Mouse (Mus musculus) kidney, embryonic 16.5 days (tissue): ENCODE results near the gene Cacna1f. TPM values are rescaled to one million over a fixed set of nuclear protein-coding genes. Genes with fewer than 3 reads are reported as not detected.
A peak's percentile ranks its signal among the peaks of the same experiment; 100 is the strongest.

ENCODE experiments used
- ATAC-seq: fragments of 200-750 bp; cut with Nextera tagmentation; 2 replicates; pipeline ENCODE4 v1.8.0; 2017; ENCODE audit warnings: moderate TSS enrichment; ENCODE audit not compliant: low FRiP score, low TSS enrichment
- H3K27ac ChIP-seq: fragments of 300-500 bp; sonication (generic); 2 replicates; pipeline ENCODE4 v1.5.1; 2014; ENCODE audit warnings: low read length
- H3K27me3 ChIP-seq: fragments of 300-500 bp; sonication (generic); 2 replicates; pipeline ENCODE4 v1.6.1; 2014; ENCODE audit warnings: low read length, control low read depth, mixed read lengths; ENCODE audit not compliant: insufficient read depth
- H3K36me3 ChIP-seq: fragments of 300-500 bp; sonication (generic); 2 replicates; pipeline ENCODE4 v1.6.1; 2014; ENCODE audit warnings: low read length, control low read depth, mixed read lengths; ENCODE audit not compliant: insufficient read depth
- H3K4me1 ChIP-seq: fragments of 300-500 bp; sonication (generic); 2 replicates; pipeline ENCODE4 v1.6.1; 2014; ENCODE audit warnings: low read length, control low read depth, mixed read lengths; ENCODE audit not compliant: insufficient read depth
- H3K4me2 ChIP-seq: fragments of 300-500 bp; sonication (generic); replicated peaks from 2 replicates; pipeline ENCODE4 v1.6.1; 2014; ENCODE audit warnings: low read depth, low read length
- H3K4me3 ChIP-seq: fragments of 300-500 bp; sonication (generic); 2 replicates; pipeline ENCODE4 v1.5.1; 2014; ENCODE audit warnings: mild to moderate bottlenecking, low read length
- H3K9ac ChIP-seq: fragments of 300-500 bp; sonication (generic); replicated peaks from 2 replicates; pipeline ENCODE4 v1.6.1; 2014; ENCODE audit warnings: low read length
- H3K9me3 ChIP-seq: fragments of 300-500 bp; sonication (generic); 2 replicates; pipeline ENCODE4 v1.6.1; 2016; ENCODE audit warnings: low read length, control low read depth
- WGBS: fragments of 180-500 bp; shearing (Covaris S2); extraction: QIAGEN DNeasy Blood & Tissue Kit; methylation state at CpG from one replicate; pipeline ENCODE4 v1.1.7; 2014; 5-methylcytosine and 5-hydroxymethylcytosine counted together
- polyA plus RNA-seq: library from polyadenylated mRNA; unstranded; fragments of >200 nt; fragmentation: Nextera tagmentation; extraction: Ambion mirVana; gene quantifications from 2 replicates; pipeline ENCODE4 v1.2.1, GENCODE M21; 2015

The Cacna1f gene
- polyA plus RNA-seq, 1 experiment from 2014 or later: 0.09 TPM

DNA sequence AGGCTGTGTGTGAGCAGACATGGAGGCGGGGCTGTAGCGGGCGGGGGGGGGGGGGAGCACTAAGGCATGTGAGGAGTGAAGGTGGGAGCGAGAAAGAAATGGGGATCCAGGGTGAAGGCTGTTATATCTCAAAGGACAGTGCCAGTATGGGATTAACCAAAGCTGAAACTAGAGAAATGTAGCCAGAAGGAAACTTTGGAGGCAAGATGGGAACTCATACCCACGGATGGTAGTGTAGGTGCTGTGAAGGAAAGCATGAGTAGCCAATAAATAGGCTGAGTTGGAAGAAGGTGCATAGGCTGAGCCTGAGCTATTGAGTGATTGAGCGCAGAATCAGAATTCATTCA is 32.0 kb upstream of the Cacna1f start:
- Histone ChIP-seq H3K4me2 (peak overlapping the region; percentile 60), H3K27ac (no peak overlapping the region), H3K9me3 (no peaks in the 10 kb centered on the region; the same call in 1 of the 2 replicates), H3K9ac (no peak overlapping the region), H3K27me3 (no peaks in the 10 kb centered on the region), H3K36me3 (no peaks in the 10 kb centered on the region), H3K4me3 (peak overlapping the region; percentile 61), H3K4me1 (peaks cover 24% of the 10 kb centered on the region)
- no peak for ATAC-seq
- 28% methylated on average over 4 of the region's 6 CpGs for WGBS

DNA sequence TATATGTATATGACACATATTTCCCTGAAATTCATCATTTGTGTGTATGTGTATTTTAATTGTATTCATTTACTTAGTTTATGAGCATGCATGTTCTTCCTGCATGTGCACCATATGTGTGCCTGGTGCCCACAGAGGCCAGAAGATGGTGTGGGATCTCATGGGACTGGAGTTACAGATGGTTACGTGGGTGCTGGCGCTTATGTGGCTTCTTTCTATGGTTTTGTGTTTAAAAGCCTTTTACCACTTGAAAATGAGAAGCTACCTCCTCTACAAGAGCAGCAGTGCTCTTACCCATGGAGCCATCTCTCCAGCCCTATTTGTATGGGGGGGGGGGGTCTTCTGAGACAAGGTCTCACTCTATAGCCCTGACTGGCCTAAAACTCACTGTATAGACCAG is 25.7 kb upstream of the Cacna1f start:
- Histone ChIP-seq H3K4me3 (no peak overlapping the region), H3K4me2 (no peak overlapping the region), H3K27me3 (no peaks in the 10 kb centered on the region), H3K4me1 (no peaks in the 10 kb centered on the region), H3K9me3 (no peaks in the 10 kb centered on the region), H3K9ac (no peak overlapping the region), H3K27ac (no peak overlapping the region), H3K36me3 (no peaks in the 10 kb centered on the region)
- WGBS: 93% methylated on average over 2 of the region's 2 CpGs
- no peak for ATAC-seq

- Histone ChIP-seq H3K4me1 (no peaks in the 10 kb centered on the region), H3K27me3 (no peaks in the 10 kb centered on the region), H3K9me3 (no peaks in the 10 kb centered on the region), H3K4me2 (no peak overlapping the region), H3K9ac (no peak overlapping the region), H3K36me3 (no peaks in the 10 kb centered on the region), H3K4me3 (no peak overlapping the region), H3K27ac (no peak overlapping the region)
- WGBS: 90% methylated on average over 11 of the region's 11 CpGs
- no peak for ATAC-seq
Measured at GRCm38 (mm10) chrX:7583881-7584280, 23.0 kb upstream of the Cacna1f start.

GRCm38 (mm10) chrX:7586356-7586755 is 20.5 kb upstream of the Cacna1f start:
- 95% methylated on average over 4 of the region's 5 CpGs for WGBS
- no peak; the same call in 1 of the 2 replicates for ATAC-seq
- no peak overlapping the region for H3K27ac ChIP-seq
- no peaks in the 10 kb centered on the region for H3K27me3 ChIP-seq
- H3K9me3 ChIP-seq: no peaks in the 10 kb centered on the region
- H3K4me1 ChIP-seq: no peaks in the 10 kb centered on the region
- no peak overlapping the region for H3K9ac ChIP-seq
- no peaks in the 10 kb centered on the region for H3K36me3 ChIP-seq
- no peak overlapping the region for H3K4me2 ChIP-seq
- no peak overlapping the region for H3K4me3 ChIP-seq

DNA sequence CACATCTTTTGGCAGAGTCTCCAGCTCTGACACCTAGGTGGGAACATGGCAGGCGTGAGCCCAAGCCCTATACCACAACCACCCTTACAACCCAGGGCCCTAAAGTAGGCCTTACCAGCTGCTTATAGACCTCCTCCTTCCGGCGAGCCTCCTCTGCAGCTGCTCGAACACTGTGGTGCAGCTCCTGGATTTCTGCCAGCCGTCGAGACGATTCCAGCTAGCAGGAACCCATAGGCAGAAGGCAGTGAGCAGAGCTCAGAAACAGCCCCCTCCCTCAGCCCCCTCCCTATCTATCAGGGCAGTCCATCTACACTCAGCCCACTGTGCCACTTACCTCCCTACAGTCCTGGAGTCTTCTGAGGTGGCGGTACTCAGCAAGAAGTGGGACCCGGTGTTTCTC is 11.5 kb upstream of the Cacna1f start:
- H3K27me3 ChIP-seq: no peaks in the 10 kb centered on the region
- peaks cover 14% of the 10 kb centered on the region; the same call in 1 of the 2 replicates for H3K36me3 ChIP-seq
- no peak overlapping the region for H3K4me3 ChIP-seq
- ATAC-seq: no peak
- no peak overlapping the region for H3K9ac ChIP-seq
- no peak overlapping the region for H3K27ac ChIP-seq
- no peaks in the 10 kb centered on the region for H3K4me1 ChIP-seq
- H3K9me3 ChIP-seq: 0 out of 2 replicates have a peak, but pooled peaks cover 2% of the 10 kb centered on the region
- WGBS: 77% methylated on average over 9 of the region's 9 CpGs
- no peak overlapping the region for H3K4me2 ChIP-seq

DNA sequence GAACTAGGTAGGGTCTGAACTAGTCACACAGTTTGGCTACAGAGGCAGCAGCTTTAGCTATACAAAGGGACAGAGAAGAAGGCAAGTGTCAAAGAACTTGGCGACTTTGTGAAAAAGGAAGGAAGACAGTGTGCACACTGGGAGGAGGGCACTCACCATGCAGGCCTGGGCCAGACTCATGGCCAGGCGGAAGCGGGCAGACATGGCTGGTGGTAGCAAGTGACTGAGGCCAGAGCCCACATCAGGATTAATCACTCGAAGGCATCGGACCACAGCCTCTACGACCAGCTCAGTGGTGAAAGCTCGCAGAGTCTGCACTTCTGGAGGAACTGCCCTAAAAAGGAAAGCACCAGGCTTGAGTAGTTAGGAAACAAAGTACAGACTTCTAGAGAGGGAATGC is 2.9 kb upstream of the Cacna1f start:
- Histone ChIP-seq H3K27me3 (no peaks in the 10 kb centered on the region), H3K9me3 (no peaks in the 10 kb centered on the region), H3K36me3 (no peaks in the 10 kb centered on the region), H3K4me2 (peak overlapping the region; percentile 56; the same call in 1 of the 2 replicates), H3K4me1 (no peaks in the 10 kb centered on the region), H3K9ac (no peak overlapping the region), H3K4me3 (no peak overlapping the region; the same call in 1 of the 2 replicates), H3K27ac (no peak overlapping the region)
- WGBS: 85% methylated on average over 7 of the region's 7 CpGs
- ATAC-seq: 0 out of 2 replicates have a peak, but pooled peaks have one; percentile 36

- H3K4me2 ChIP-seq: peak within 1 kb of the TSS; percentile 56
- WGBS: 26% methylated on average over 28 of the region's 28 CpGs
- no peaks in the 10 kb centered on the region for H3K36me3 ChIP-seq
- H3K27ac ChIP-seq: no peak within 1 kb of the TSS
- H3K4me1 ChIP-seq: no peaks in the 10 kb centered on the region
- H3K4me3 ChIP-seq: peak within 1 kb of the TSS; percentile 55
- ATAC-seq: peak; percentile 96
- no peaks in the 10 kb centered on the region; the same call in 1 of the 2 replicates for H3K27me3 ChIP-seq
- H3K9ac ChIP-seq: peak within 1 kb of the TSS; percentile 65
- no peaks in the 10 kb centered on the region for H3K9me3 ChIP-seq
Measured at GRCm38 (mm10) chrX:7604879-7605574, 1.9 kb upstream of the Cacna1f start, which contains the start of gene Ccdc22. Gene Ccdc22 (minus strand): TSS chrX:7605517.

GRCm38 (mm10) chrX:7605575-7605941 is 1.3 kb upstream of the Cacna1f start:
- H3K36me3 ChIP-seq: no peaks in the 10 kb centered on the region
- H3K9ac ChIP-seq: no peak overlapping the region
- no peak for ATAC-seq
- no peaks in the 10 kb centered on the region for H3K4me1 ChIP-seq
- no peaks in the 10 kb centered on the region; the same call in 1 of the 2 replicates for H3K27me3 ChIP-seq
- H3K27ac ChIP-seq: no peak overlapping the region
- H3K4me3 ChIP-seq: no peak overlapping the region
- H3K4me2 ChIP-seq: no peak overlapping the region
- WGBS: 45% methylated on average over 8 of the region's 8 CpGs
- no peaks in the 10 kb centered on the region for H3K9me3 ChIP-seq

- ATAC-seq: no peak
- no peaks in the 10 kb centered on the region for H3K36me3 ChIP-seq
- WGBS: 31% methylated on average over 21 of the region's 21 CpGs
- H3K27ac ChIP-seq: no peak overlapping the region
- peak overlapping the region; percentile 43 for H3K4me3 ChIP-seq
- H3K9me3 ChIP-seq: no peaks in the 10 kb centered on the region
- H3K9ac ChIP-seq: 0 out of 2 replicates have a peak overlapping the region, but pooled peaks have one; percentile 43
- peak overlapping the region; percentile 67 for H3K4me2 ChIP-seq
- H3K27me3 ChIP-seq: no peaks in the 10 kb centered on the region; the same call in 1 of the 2 replicates
- no peaks in the 10 kb centered on the region for H3K4me1 ChIP-seq
Measured at GRCm38 (mm10) chrX:7610035-7610434, 3.2 kb downstream of the Cacna1f start.

- peak overlapping the region; percentile 43 for H3K4me3 ChIP-seq
- H3K9ac ChIP-seq: peak overlapping the region; percentile 43; the same call in 1 of the 2 replicates
- WGBS: 25% methylated on average over 26 of the region's 26 CpGs
- no peaks in the 10 kb centered on the region; the same call in 1 of the 2 replicates for H3K27me3 ChIP-seq
- no peaks in the 10 kb centered on the region; the same call in 1 of the 2 replicates for H3K9me3 ChIP-seq
- no peaks in the 10 kb centered on the region for H3K4me1 ChIP-seq
- H3K4me2 ChIP-seq: peak overlapping the region; percentile 67
- 0 out of 2 replicates have a peak, but pooled peaks have one; percentile 42 for ATAC-seq
- no peaks in the 10 kb centered on the region for H3K36me3 ChIP-seq
- H3K27ac ChIP-seq: no peak overlapping the region
Measured at GRCm38 (mm10) chrX:7610536-7611258, 3.8 kb downstream of the Cacna1f start.
